Mouse (Mus musculus): ENCODE measurements at regions not wholly inside any gene's neighbourhood (a gene's known extent, or its start where the extent isn't known, plus 50 kb on each side); places are given as distances from the start of the nearest gene placed in this dataset.

- no peak for TF ChIP-seq TCF12 (IDR thresholded peaks at IDR 0.05; ENCODE audit: insufficient read depth, poor library complexity, severe bottlenecking)
- no peak for TF ChIP-seq E2F4 (IDR thresholded peaks at IDR 0.05; ENCODE audit: insufficient read depth)
- no peak for TF ChIP-seq MAX (IDR thresholded peaks at IDR 0.05; ENCODE audit: low read depth)
- no peak for TF ChIP-seq POLR2A (IDR thresholded peaks at IDR 0.05; ENCODE audit: insufficient read length, low read depth)
- no peak for TF ChIP-seq POLR2AphosphoS2 (IDR thresholded peaks at IDR 0.05; ENCODE audit: insufficient read length, low read depth)
- no peak for TF ChIP-seq USF1 (IDR thresholded peaks at IDR 0.05; ENCODE audit: low read depth)
- TF ChIP-seq CEBPB (IDR thresholded peaks at IDR 0.05; ENCODE audit: insufficient read depth, poor library complexity, severe bottlenecking), result no peak
- TF ChIP-seq SRF (IDR thresholded peaks at IDR 0.05; ENCODE audit: control insufficient read depth, insufficient read length, low read depth), result no peak
- no peak for TF ChIP-seq TCF3 (IDR thresholded peaks at IDR 0.05; ENCODE audit: insufficient read length, low read depth)
- TF ChIP-seq MYOD1 (IDR thresholded peaks at IDR 0.05; ENCODE audit: control insufficient read depth in 1 of 3, insufficient read length in 2 of 3, low read depth in 2 of 3), result no peak
- TF ChIP-seq MYOG (IDR thresholded peaks at IDR 0.05; ENCODE audit: control insufficient read depth in 1 of 3, insufficient read depth in 1 of 3, insufficient read length in 2 of 3, low read depth in 2 of 3), result no peak
These were observed 54.7 kb upstream of the Cand1 start for GRCm38 (mm10) chr10:119294454-119295149.

Measured in myocyte (in vitro differentiated cells).